Mouse (Mus musculus): ENCODE data around the gene Gse1. TPM values are rescaled to one million over a fixed set of nuclear protein-coding genes. Genes with fewer than 3 reads are reported as not detected.

Gse1 gene
- polyA plus RNA-seq, 1 experiment from 2014 or later: 10.8 TPM

DNA sequence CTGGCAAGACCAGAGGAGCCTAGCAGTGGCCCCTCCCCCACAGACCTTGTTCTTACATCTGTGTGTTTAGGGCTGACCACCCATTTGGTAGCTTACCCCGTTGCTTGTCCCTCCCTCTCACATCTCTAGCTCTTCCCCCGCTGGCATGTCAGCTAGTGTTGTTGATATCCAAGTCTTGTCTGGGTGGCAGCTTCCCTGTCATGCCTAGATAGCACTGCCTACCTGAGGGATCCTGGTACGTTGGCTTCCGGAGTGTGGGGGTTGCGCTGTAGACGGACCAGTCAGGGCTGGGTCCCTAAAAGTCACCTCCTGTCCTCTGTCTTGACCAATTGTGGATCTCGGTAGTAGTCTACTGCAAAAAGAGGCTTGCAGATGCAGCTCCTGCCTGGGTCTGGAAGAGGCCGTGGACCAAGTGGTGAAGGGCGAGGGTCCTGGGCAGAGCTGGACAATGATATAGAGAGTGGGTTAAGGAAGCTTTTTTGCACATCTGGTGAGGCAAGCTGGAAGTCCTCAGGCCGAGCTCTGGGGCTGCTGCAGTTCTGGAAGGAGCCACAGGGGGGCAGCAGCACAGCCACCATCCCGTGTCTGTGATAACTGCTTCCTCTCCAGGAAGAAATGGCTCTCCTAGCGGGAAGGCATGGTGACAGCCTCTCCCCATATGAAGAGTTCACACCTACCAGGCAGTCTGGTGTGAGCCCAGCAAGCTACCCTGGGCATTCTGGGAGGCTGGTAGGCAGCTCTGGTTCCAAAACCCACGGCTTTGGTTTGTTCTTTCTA lies 341.9 kb downstream of the Gse1 start:
- 55% methylated on average over 13 of the region's 13 CpGs for WGBS
- Histone ChIP-seq H3K9me3 (no peaks in the 10 kb centered on the region), H3K27me3 (replicated peaks) (no peaks in the 10 kb centered on the region), H3K4me1 (peaks cover 7% of the 10 kb centered on the region), H3K4me2 (no peak overlapping the region), H3K27ac (no peak overlapping the region), H3K36me3 (peaks cover 71% of the 10 kb centered on the region), H3K9ac (no peak overlapping the region), H3K4me3 (replicated peaks) (no peak overlapping the region)
- 0 out of 2 replicates have a peak, but pooled peaks have one; percentile 19 for ATAC-seq (ENCODE audit: insufficient read depth, low FRiP score, low read depth)

DNA sequence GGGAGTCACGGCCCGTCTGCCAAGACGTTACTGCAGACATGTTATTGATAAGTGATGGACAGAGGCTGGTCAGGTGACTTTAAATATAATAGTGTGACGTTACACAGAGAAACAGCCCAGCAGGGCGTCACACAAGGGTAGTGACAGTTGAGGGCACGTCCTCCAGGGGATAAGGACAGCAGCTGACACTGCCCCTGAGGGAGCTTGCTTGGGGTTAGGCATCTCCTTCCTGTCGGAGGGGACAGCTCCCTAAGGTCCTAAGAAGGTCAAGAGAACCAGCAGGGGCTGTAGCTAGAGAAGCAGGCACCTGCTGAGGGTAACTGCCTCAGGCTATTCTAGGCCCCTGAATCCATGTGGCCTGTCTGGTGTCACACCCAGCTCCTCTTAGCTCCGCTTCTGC lies 343.3 kb downstream of the Gse1 start:
- no peak overlapping the region for H3K4me2 ChIP-seq
- no peak overlapping the region for H3K9ac ChIP-seq
- no peak overlapping the region for H3K27ac ChIP-seq
- H3K9me3 ChIP-seq: no peaks in the 10 kb centered on the region
- peaks cover 80% of the 10 kb centered on the region for H3K36me3 ChIP-seq
- no peak overlapping the region for H3K4me3 ChIP-seq (replicated peaks)
- ATAC-seq (ENCODE audit: insufficient read depth, low FRiP score, low read depth): no peak
- WGBS: 90% methylated on average over 8 of the region's 8 CpGs
- H3K4me1 ChIP-seq: no peaks in the 10 kb centered on the region
- no peaks in the 10 kb centered on the region for H3K27me3 ChIP-seq (replicated peaks)

DNA sequence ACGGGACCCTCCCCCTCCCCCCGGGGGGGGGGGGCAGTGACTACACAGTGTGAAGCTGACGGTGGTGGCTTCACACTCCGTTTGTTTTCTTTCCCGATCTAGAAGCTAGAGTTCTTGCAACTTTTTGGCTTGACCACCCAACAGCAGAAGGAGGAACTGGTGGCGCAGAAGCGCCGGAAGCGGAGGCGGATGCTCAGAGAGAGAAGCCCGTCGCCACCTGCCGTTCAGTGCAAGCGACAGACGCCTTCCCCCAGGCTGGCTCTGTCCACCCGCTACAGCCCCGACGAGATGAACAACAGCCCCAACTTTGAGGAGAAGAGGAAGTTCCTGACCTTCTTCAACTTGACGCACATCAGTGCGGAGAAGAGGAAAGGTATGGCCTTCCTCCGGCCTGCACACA lies 344.3 kb downstream of the Gse1 start:
- WGBS: 85% methylated on average over 21 of the region's 21 CpGs
- H3K4me1 ChIP-seq: no peaks in the 10 kb centered on the region
- no peaks in the 10 kb centered on the region for H3K9me3 ChIP-seq
- no peak overlapping the region for H3K9ac ChIP-seq
- peaks cover 80% of the 10 kb centered on the region for H3K36me3 ChIP-seq
- no peak for ATAC-seq (ENCODE audit: insufficient read depth, low FRiP score, low read depth)
- no peaks in the 10 kb centered on the region for H3K27me3 ChIP-seq (replicated peaks)
- no peak overlapping the region for H3K4me2 ChIP-seq
- no peak overlapping the region for H3K27ac ChIP-seq
- H3K4me3 ChIP-seq (replicated peaks): no peak overlapping the region

DNA sequence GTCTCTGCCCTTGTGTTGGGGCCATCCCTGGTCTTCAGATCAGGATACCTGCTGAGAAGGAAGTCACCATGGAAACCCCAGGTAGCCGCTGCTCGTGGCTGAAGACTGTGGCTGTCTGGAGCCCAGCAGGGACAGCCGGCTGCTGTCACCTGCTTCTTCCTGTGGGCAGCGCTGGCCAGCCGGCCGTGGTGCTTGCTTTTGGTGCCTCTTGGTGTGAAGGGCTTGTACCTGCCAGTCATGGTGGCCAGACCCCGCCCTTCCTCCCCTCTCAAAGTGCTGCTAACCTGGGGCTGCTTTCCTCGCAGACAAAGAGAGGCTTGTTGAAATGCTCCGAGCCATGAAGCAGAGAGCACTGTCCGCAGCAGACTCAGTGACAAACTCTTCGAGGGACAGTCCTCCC lies 345.6 kb downstream of the Gse1 start:
- no peaks in the 10 kb centered on the region for H3K4me1 ChIP-seq
- H3K27ac ChIP-seq: no peak overlapping the region
- no peaks in the 10 kb centered on the region for H3K9me3 ChIP-seq
- H3K9ac ChIP-seq: no peak overlapping the region
- 79% methylated on average over 11 of the region's 11 CpGs for WGBS
- H3K36me3 ChIP-seq: peaks cover 79% of the 10 kb centered on the region
- no peak overlapping the region for H3K4me3 ChIP-seq (replicated peaks)
- no peak for ATAC-seq (ENCODE audit: insufficient read depth, low FRiP score, low read depth)
- H3K4me2 ChIP-seq: no peak overlapping the region
- H3K27me3 ChIP-seq (replicated peaks): no peaks in the 10 kb centered on the region

DNA sequence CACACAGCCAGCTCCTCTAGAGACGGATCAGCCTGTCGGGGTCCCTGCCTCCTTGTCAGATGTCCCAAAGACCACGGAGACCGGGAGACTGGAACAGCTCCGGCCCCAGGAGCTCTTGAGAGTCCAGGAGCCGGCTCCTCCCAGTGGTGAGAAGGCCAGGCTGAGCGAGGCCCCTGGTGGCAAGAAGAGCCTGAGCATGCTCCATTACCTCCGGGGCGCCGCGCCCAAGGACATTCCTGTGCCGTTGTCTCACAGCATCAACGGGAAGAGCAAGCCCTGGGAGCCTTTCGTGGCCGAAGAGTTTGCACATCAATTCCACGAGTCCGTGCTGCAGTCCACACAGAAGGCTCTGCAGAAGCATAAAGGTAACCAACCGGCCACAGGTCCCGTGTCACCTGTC lies 346.7 kb downstream of the Gse1 start:
- Histone ChIP-seq H3K9ac (no peak overlapping the region), H3K36me3 (peaks cover 79% of the 10 kb centered on the region), H3K4me1 (no peaks in the 10 kb centered on the region), H3K4me3 (replicated peaks) (no peak overlapping the region), H3K27ac (no peak overlapping the region), H3K27me3 (replicated peaks) (no peaks in the 10 kb centered on the region), H3K9me3 (no peaks in the 10 kb centered on the region), H3K4me2 (no peak overlapping the region)
- no peak for ATAC-seq (ENCODE audit: insufficient read depth, low FRiP score, low read depth)
- WGBS: 72% methylated on average over 19 of the region's 19 CpGs

DNA sequence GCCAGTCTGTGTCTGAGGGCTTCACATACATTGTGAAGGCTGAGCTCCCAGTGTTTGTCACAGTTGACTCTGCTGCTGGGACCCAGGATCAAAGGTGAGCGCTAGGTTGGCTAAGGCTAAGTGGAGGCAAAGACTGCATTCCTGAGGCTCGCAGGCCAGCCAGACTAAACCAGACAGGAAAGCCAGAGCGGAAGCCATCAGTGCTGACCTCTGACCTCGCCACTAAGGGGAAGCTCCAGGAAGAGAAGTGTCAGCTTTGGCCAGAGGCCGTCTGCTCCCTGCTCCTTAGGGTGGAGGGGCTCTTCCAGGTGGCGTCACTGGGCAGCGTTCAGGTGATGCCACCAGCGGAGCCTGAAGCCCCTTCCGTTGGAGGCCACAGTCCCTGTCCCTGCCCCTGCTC lies 347.5 kb downstream of the Gse1 start:
- H3K27me3 ChIP-seq (replicated peaks): no peaks in the 10 kb centered on the region
- H3K36me3 ChIP-seq: peaks cover 87% of the 10 kb centered on the region
- H3K4me3 ChIP-seq (replicated peaks): no peak overlapping the region
- no peak for ATAC-seq (ENCODE audit: insufficient read depth, low FRiP score, low read depth)
- no peak overlapping the region for H3K4me2 ChIP-seq
- H3K4me1 ChIP-seq: no peaks in the 10 kb centered on the region
- WGBS: 55% methylated on average over 9 of the region's 9 CpGs
- H3K9ac ChIP-seq: no peak overlapping the region
- no peaks in the 10 kb centered on the region for H3K9me3 ChIP-seq
- H3K27ac ChIP-seq: no peak overlapping the region

DNA sequence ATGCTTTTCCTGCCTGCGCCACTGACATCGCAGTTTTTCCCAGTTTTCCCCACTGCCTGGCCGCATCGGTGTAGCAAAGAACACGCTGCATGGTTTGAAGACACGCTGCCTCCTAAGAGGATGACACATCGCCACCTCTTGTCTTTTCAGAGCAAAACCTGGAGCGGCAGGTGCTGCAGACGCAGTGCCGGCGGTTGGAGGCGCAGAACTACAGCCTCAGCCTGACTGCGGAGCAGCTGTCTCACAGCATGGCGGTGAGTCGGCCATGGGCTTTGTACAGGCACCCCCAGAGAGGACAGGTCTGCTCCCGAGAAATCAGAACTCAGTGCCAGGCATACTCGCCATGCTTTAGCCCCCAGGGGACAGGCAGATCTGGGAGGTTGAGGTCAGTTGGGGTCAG lies 349.6 kb downstream of the Gse1 start:
- Histone ChIP-seq H3K27me3 (replicated peaks) (no peaks in the 10 kb centered on the region), H3K9ac (no peak overlapping the region), H3K36me3 (peaks cover 84% of the 10 kb centered on the region), H3K9me3 (no peaks in the 10 kb centered on the region), H3K27ac (no peak overlapping the region), H3K4me2 (no peak overlapping the region), H3K4me3 (replicated peaks) (no peak overlapping the region), H3K4me1 (no peaks in the 10 kb centered on the region)
- no peak for ATAC-seq (ENCODE audit: insufficient read depth, low FRiP score, low read depth)
- WGBS: 92% methylated on average over 17 of the region's 17 CpGs

DNA sequence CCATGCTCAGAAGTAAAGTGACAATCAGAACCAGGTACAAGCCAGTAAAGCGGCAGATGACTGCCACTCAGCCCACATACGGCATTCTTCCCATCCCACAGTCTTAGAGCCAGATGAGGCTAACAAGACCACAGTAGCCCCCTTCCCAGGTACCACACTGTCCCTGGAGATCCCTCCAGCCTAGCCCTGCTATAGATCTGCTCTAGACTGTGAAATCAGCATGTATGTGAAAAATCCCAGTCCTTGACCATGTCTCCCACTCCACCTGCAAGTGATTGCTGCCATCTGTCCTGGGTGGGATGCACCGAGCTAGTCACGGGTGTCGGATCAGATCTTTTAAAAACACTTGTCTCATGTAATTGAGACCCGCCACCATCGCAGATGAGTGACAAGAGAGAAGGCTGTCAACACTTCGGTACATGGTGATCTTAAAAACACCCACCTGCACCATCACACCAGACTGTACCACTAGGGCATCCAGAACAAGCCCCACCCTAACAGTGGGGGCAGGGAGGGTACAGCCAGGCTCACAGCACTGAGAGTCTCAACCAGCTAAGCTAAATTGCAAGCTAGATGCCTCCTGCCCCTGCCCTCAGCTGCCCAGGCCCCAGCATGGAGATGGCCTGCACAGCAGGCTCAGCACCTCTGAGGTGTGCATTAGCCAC lies 352.2 kb downstream of the Gse1 start:
- no peak overlapping the region for H3K4me3 ChIP-seq (replicated peaks)
- no peak for ATAC-seq (ENCODE audit: insufficient read depth, low FRiP score, low read depth)
- no peaks in the 10 kb centered on the region for H3K4me1 ChIP-seq
- H3K27ac ChIP-seq: no peak overlapping the region
- H3K9me3 ChIP-seq: no peaks in the 10 kb centered on the region
- no peak overlapping the region for H3K9ac ChIP-seq
- peaks cover 70% of the 10 kb centered on the region for H3K36me3 ChIP-seq
- H3K27me3 ChIP-seq (replicated peaks): no peaks in the 10 kb centered on the region
- no peak overlapping the region for H3K4me2 ChIP-seq
- WGBS: 88% methylated on average over 8 of the region's 8 CpGs

DNA sequence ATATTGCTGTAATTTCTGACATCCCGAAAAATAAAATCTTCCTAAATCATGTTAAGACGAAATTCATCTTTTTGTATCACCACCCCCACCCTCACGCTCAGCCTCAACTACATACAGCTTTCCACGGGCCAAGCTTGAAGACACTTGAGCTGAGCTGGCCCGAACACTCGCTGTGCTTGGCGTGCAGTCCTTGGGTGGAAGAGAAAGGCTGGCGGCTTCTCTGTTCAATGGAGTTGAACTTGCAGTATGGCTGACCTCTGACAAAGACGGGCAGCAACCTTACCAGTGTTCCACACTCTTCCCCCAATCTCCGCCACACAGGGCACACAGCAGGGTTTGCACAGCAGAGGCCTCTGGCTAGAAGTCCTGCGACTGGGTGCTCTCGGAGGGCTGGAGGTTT lies 353.1 kb downstream of the Gse1 start:
- Histone ChIP-seq H3K27ac (no peak overlapping the region), H3K4me2 (no peak overlapping the region), H3K9me3 (no peaks in the 10 kb centered on the region), H3K36me3 (peaks cover 64% of the 10 kb centered on the region), H3K4me1 (no peaks in the 10 kb centered on the region), H3K27me3 (replicated peaks) (no peaks in the 10 kb centered on the region), H3K4me3 (replicated peaks) (no peak overlapping the region), H3K9ac (no peak overlapping the region)
- ATAC-seq (ENCODE audit: insufficient read depth, low FRiP score, low read depth): no peak
- WGBS: 89% methylated on average over 12 of the region's 12 CpGs

DNA sequence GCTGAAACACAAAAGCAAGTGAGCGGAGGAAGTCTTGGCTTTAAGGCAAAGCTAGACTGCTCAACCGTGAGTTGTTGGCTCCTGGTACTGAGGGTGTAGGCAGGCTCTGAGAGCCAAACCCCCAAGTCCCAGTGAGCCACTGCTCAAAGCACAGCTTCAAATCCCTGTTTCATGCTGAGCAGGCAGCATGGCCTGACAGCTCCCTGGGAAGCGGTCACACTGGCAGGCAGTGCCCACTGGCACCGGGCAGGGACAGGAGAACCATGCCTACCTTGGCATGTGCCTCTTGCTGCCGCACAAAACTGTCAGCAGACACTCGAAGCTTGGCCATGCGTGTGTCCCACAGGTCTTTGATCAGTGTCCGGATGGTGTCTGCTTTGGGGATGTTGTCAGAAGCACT lies 353.6 kb downstream of the Gse1 start:
- no peak for ATAC-seq (ENCODE audit: insufficient read depth, low FRiP score, low read depth)
- no peak overlapping the region for H3K4me3 ChIP-seq (replicated peaks)
- no peak overlapping the region for H3K4me2 ChIP-seq
- no peaks in the 10 kb centered on the region for H3K27me3 ChIP-seq (replicated peaks)
- H3K4me1 ChIP-seq: 0 out of 2 replicates have a peak, but pooled peaks cover 2% of the 10 kb centered on the region
- 89% methylated on average over 8 of the region's 8 CpGs for WGBS
- no peak overlapping the region for H3K27ac ChIP-seq
- H3K9ac ChIP-seq: no peak overlapping the region
- no peaks in the 10 kb centered on the region for H3K9me3 ChIP-seq
- peaks cover 59% of the 10 kb centered on the region for H3K36me3 ChIP-seq

DNA sequence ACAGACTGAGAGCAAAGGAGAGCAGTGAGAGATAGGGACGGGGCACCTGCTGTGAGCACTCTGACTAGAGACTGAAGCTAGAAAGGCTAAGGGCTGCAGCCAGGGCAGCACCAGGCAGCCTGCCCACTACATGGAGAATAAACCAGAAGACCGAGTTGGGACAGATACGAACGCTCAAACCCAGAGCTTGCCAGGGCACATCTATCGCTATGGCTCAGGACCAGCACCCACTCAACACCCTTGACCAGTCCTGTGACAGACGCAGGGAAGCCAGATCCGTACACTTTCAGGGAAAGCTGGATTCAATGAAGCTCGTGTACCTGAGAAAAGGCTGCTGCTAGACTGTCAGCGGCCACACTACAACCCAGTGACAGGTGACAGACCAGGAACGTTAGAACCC lies 357.3 kb downstream of the Gse1 start:
- Histone ChIP-seq H3K27me3 (replicated peaks) (no peaks in the 10 kb centered on the region), H3K4me2 (no peak overlapping the region), H3K4me1 (peaks cover 11% of the 10 kb centered on the region), H3K36me3 (peaks cover 27% of the 10 kb centered on the region), H3K9me3 (no peaks in the 10 kb centered on the region), H3K27ac (no peak overlapping the region), H3K4me3 (replicated peaks) (no peak overlapping the region), H3K9ac (no peak overlapping the region)
- 93% methylated on average over 10 of the region's 10 CpGs for WGBS
- no peak for ATAC-seq (ENCODE audit: insufficient read depth, low FRiP score, low read depth)

DNA sequence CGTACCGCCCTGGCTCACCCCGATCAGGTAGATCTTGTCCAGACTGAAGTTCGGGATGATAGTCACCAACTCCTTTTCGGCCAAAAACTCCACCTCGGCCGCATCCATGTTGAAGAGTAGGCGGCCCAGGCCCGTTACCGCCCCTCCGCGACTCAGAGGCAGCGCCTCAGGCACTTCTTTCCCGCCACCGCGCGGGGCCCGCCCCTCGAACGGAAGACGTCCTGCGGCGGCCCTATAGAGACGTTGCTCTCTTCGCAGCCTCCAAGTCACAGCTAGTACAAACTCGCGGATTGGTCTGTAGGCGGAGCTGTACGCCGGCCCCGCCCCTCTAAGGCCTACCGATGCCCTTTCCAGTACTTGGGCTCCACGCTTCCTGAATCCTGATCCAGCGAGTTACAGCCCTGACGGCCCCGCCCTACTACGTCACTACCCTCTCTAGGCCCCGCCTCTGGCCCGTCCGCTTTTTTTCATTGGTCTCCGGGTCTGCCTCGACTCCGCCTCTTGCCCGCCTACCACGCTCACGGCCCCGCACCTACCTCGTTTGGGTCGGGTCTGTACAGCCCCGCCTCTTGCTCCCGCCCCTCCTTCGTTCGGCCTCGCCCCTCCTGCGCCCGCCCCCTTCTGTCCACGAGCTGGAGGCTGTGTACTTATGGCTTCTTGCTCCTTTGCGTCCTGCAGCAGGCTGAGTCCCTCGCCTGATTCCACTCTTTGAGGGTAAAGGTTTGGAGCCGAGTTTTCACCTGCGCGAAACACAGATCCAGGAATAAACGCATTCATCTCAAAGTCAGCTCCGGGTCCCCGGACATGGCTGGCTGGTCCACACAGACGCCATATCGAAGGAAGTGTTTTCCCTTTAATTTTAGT lies 360.9 kb downstream of the Gse1 start, which contains the start of gene Gins2:
Gene Gins2 (minus strand): TSS at position 397 of the 864 bp plus-strand sequence.
- H3K4me3 ChIP-seq (replicated peaks): peak within 1 kb of the TSS; percentile 70
- WGBS: under 1% methylated on average over 67 of the region's 67 CpGs
- peak; percentile 99 for ATAC-seq (ENCODE audit: insufficient read depth, low FRiP score, low read depth)
- peak within 1 kb of the TSS; percentile 70 for H3K27ac ChIP-seq
- H3K4me1 ChIP-seq: peaks cover 11% of the 10 kb centered on the region
- H3K36me3 ChIP-seq: 0 out of 2 replicates have a peak, but pooled peaks cover 10% of the 10 kb centered on the region
- no peaks in the 10 kb centered on the region for H3K9me3 ChIP-seq
- H3K4me2 ChIP-seq: peak within 1 kb of the TSS; percentile 84
- H3K9ac ChIP-seq: peak within 1 kb of the TSS; percentile 60
- H3K27me3 ChIP-seq (replicated peaks): no peaks in the 10 kb centered on the region

All from stomach, embryonic 15.5 days (tissue).